Mouse (Mus musculus) stomach, postnatal 0 days (tissue): ENCODE data around the gene Dapk2.

Source experiments
- CTCF ChIP-seq: IDR thresholded peaks from 2 replicates; pipeline ENCODE4 v1.5.1; 2016; ENCODE audit warnings: antibody characterized with exemption, low read depth, mild to moderate bottlenecking, moderate library complexity
- EP300 ChIP-seq: optimal IDR thresholded peaks from 2 replicates; pipeline ENCODE3; 2016; ENCODE audit warnings: antibody characterized with exemption

- TF ChIP-seq CTCF (no peak), EP300 (no peak)
Measured at GRCm38 (mm10) chr9:66200411-66200789, 42.4 kb downstream of the Dapk2 start.
